Mouse (Mus musculus): ENCODE results near the gene Smpd4.

Smpd4 gene

GRCm38 (mm10) chr16:17638036-17638628, 19.0 kb downstream of the Smpd4 start:
- DNase-seq: no peak

- DNase-seq: no peak
These were observed 19.9 kb downstream of the Smpd4 start for GRCm38 (mm10) chr16:17639081-17639480.

GRCm38 (mm10) chr16:17639951-17640350, 20.8 kb downstream of the Smpd4 start:
- DNase-seq: no peak

DNA sequence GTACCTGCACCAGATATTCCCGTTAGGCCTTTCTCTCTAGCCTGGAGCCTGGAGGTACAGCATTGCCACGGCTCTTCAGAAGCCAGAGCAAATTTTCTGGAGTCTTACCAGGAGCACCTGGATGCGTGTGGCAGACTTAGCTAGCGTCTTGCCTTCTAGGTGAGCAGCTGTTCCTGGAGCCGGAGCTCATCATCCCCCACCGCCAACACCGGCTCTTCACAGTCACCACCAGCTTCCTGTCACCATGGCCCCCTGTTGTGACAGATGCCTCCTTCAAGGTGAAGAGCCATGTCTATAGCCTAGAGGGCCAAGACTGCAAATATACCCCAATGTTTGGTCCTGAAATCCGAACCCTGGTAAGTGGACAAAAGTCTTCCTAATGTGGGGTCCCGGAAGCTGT, 21.6 kb downstream of the Smpd4 start:
- DNase-seq: no peak

DNA sequence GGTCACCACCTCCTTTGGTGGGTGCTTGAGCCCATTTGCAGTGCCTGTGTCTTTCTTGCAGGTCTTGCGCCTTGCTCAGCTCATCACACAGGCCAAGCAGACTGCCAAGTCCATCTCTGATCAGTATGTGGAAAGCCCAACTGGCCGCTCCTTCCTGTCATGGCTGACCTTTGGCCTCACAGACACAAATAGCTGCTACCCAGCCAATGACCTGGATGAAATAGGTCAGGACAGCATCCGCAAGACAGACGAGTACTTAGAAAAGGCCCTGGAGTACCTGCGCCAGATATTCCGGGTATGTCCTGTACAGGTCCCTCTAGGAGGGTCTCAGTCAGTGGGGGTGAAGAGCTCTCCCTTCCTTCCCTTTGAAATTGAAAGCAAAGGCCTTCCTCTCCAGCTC, 22.1 kb downstream of the Smpd4 start:
- DNase-seq: peak; percentile 45 to 51

GRCm38 (mm10) chr16:17642311-17642710, 23.2 kb downstream of the Smpd4 start:
- DNase-seq: no peak

- no peak for DNase-seq
These were observed 24.4 kb downstream of the Smpd4 start for GRCm38 (mm10) chr16:17643437-17643990.

DNA sequence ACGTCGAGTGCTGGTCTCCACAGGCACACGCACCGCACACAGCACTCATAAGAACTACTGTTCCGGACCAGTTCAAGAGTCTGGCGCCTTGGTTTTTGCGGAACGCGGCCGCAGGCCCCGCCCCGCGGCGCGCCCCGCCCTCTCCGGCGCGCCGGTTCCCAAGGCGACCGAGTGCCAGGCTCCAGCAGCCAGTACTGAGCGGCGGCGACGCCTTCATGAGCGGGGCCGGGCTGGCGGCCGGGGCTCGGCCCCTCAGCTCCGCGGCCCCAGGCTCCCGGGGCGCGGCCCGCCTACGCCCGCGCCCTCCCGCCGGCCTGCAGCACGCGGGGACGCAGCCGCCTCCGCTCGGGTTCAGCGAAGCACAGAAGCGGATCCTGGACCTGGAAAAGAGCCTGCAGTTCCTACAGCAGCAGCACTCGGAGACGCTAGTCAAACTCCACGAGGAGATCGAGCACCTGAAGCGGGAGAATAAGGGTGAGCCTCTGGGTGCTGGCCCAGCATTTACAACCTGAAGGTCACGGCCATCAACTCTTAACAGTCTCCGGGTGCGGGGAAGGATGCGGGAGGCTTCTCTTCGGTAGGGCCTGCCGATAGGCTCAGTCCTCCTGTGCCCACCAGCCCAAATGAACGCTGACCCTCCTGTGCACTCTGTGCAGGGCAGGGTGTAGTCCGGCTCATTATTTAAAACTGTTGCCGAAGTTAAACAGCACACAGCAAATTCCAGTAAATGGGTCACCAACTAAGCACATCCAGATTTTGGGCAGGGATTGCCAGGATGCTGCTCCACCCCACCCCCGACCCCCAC, 27.4 kb downstream of the Smpd4 start, which contains the start of gene Ccdc74a:
Ccdc74a (plus strand) TSS at position 161 of the 805 bp plus-strand sequence.
- DNase-seq: peak; percentile 89 to 90

DNA sequence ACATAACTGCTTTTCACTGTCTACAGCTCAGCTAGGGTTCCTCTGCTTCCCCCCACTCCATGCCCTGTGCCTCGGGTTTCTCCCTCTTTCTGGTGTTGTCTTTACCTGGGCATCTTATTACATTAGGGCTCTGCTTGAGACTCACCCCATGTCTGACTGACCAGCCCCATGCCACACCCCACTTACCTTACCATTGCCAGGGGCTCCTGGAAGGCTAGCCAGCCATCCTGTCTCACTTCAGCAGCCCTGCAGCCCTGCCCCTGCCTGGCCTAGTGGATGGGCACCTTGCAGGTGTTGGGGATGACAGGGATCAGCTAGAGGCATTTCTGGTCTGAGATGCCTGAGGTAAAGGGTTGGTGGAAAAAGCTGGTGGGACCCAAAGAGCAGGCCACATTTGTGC, 28.0 kb downstream of the Smpd4 start:
- DNase-seq: no peak

- DNase-seq: no peak
These were observed 28.6 kb downstream of the Smpd4 start for GRCm38 (mm10) chr16:17647566-17648340.

- DNase-seq: no peak
These were observed 30.9 kb downstream of the Smpd4 start for GRCm38 (mm10) chr16:17649925-17650605.

DNA sequence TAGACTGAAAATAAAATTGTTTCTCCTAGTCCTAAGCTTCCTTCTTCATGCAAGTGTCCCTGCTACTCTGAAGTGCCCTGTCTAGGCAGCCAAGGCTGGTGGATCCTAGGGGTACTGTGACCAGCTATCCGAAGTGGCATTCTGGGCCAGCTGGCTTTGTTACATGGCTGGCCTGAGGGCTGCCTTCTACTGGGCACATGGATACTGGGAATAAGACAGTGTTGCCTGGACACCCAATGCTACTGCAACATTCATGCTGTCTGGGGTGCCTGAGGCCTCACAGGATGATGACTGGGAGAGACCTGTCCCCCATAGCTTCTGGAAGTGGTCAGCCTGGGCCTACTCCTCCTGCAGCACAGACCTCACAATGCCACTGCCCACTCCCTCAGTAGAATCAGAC, 31.6 kb downstream of the Smpd4 start:
- DNase-seq: no peak

- no peak for DNase-seq
These were observed 33.5 kb downstream of the Smpd4 start for GRCm38 (mm10) chr16:17652607-17653006.

- DNase-seq: no peak
These were observed 34.4 kb downstream of the Smpd4 start for GRCm38 (mm10) chr16:17653601-17654000.

GRCm38 (mm10) chr16:17654188-17654795, 35.1 kb downstream of the Smpd4 start:
- no peak for DNase-seq

DNA sequence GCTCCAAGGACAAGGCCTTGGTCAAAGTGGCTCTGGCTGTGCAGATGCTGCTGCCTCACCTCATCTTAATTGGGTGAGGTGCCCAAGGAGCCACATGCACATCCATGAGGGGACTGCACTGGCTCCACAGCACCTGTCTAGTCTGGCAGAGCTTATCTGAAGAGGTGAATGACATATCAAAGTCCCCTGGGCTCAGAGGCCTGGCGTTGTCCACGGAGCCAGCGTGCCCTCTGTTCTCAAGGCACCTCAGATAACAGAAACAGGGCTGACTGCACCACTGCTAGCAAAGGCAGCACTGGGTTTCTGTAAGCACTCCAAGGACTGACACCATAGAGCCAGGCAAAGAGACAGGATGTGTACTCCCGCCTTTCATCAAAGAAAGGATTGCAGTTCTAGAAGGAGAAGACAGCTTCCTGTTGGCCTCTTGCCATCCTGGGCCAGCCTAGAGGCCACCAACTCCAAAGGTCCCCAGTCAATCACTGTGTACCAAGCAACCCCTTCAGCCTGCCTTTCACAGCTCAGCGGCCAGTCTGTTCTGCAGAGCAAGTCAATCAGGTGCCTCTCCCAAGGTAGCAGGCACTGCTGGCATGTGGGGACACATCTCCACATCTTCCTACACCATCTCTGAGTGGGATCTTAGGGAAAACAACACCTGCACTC, 37.2 kb downstream of the Smpd4 start:
- peak; percentile 5 to 54 for DNase-seq

GRCm38 (mm10) chr16:17665568-17665967, 46.4 kb downstream of the Smpd4 start:
- DNase-seq: peak in 1 of 2 experiments; percentile 8

DNA sequence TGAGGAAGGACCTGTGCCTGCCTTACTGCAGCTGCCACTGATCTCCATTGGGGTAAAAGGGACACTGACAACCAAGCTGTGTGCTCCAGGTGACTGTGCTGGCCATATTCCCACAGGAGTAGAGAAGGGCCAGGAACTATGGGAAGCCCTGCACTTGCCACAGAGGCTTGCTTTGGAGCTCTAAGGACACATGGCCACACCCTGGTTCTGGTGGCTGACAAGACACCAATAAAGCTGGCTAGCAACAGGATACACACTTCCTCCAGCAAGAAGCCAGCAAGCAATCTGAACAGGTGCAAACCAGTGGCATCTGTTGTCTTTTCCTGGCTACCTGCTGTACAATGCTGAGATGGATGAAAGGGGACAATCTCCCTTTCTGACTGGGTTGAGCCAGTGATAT, 50.7 kb downstream of the Smpd4 start:
- no peak for DNase-seq

Data from kidney, postnatal 36 days (tissue).